Mouse (Mus musculus): ENCODE results near the gene Spdef.

- TF ChIP-seq POLR2A (IDR thresholded peaks at IDR 0.05; ENCODE audit: borderline replicate concordance, insufficient read depth, low read length) (no peak), CTCF (IDR thresholded peaks at IDR 0.05; ENCODE audit: borderline replicate concordance, insufficient read depth, low read depth, low read length) (peak; percentile 13; the same call in 1 of the 2 replicates)
These were observed 53.3 kb downstream of the Spdef start for GRCm38 (mm10) chr17:27675453-27675852.

Data from cerebellum, adult 2 months (tissue).